ENCODE assay signal across 8 mouse cellular contexts in the genomic region with DNA sequence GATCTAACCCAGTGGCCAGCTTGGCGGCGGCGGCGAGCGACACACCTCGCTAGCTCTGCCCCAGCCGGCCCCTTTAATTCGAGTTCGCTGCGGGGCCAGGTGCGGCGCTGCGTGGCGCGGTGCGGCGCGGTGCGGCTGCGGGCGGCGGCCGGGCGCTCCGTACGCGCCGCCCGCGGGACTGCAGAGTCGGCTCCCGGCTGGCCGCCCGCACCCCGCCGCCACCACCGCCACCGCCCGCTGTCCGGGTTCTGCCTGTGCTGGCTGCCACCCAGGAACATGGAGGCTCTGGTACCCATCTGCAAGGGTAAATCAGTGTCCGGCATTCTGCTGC. TPM values are rescaled to one million over a fixed set of nuclear protein-coding genes. Genes with fewer than 3 reads are reported as not detected.
DNase-seq lines count a peak whose midpoint lies in the region; ATAC-seq and TF ChIP-seq lines count a peak whose summit lies in the region.

No protein-coding gene starts in this region.

- DNase-seq in kidney, adult 18-20 months: peak; percentile 20
- DNase-seq in kidney, postnatal 25 days: no peak
- DNase-seq in cerebellum, postnatal 10 days: peak; percentile 78 to 87
- DNase-seq in hindbrain, embryonic 11.5 days (ENCODE audit: low spot score): no peak
- no peak for DNase-seq in liver, embryonic 13.5 days
- DNase-seq in ovary, postnatal 36 days (ENCODE audit: low spot score): no peak
- DNase-seq in embryo, embryonic 10.5 days (ENCODE audit: low spot score): no peak

- peaks cover 92% of the 10 kb centered on the region for H3K27me3 ChIP-seq in E14TG2a.4 (ENCODE audit: insufficient read depth, low read length)
- peaks cover 24% of the 10 kb centered on the region for H3K27me3 ChIP-seq in hindbrain, embryonic 11.5 days (ENCODE audit: control insufficient read depth, insufficient read depth, low read length)
- peaks cover 54% of the 10 kb centered on the region for H3K27me3 ChIP-seq in liver, embryonic 13.5 days

- no peaks in the 10 kb centered on the region for H3K9me3 ChIP-seq in E14TG2a.4 (ENCODE audit: low read length)
- no peaks in the 10 kb centered on the region for H3K9me3 ChIP-seq in hindbrain, embryonic 11.5 days (ENCODE audit: control insufficient read depth, low read length)
- H3K9me3 ChIP-seq in liver, embryonic 13.5 days (replicated peaks): no peaks in the 10 kb centered on the region

- H3K27ac ChIP-seq in hindbrain, embryonic 11.5 days (ENCODE audit: low read depth, low read length): no peak overlapping the region
- no peak overlapping the region for H3K27ac ChIP-seq in liver, embryonic 13.5 days

- peaks cover 27% of the 10 kb centered on the region for H3K4me1 ChIP-seq in E14TG2a.4 (replicated peaks; ENCODE audit: low read depth, low read length)
- peaks cover 3% of the 10 kb centered on the region for H3K4me1 ChIP-seq in hindbrain, embryonic 11.5 days (replicated peaks; ENCODE audit: control insufficient read depth, insufficient read depth, low read length)
- no peaks in the 10 kb centered on the region for H3K4me1 ChIP-seq in liver, embryonic 13.5 days (replicated peaks)

- H3K4me2 ChIP-seq in hindbrain, embryonic 11.5 days (replicated peaks; ENCODE audit: low read depth, low read length): peak overlapping the region; percentile 95
- H3K4me2 ChIP-seq in liver, embryonic 13.5 days: peak overlapping the region; percentile 48

- no peak for TF ChIP-seq CTCF in E14TG2a.4 (conservative IDR thresholded peaks at IDR 0.05; ENCODE audit: low read length)

- WGBS in hindbrain, embryonic 11.5 days: under 1% methylated on average over 41 of the region's 41 CpGs
- WGBS in liver, embryonic 13.5 days (ENCODE audit: insufficient replicate concordance): 1% methylated on average over 41 of the region's 41 CpGs

- H3K4me3 ChIP-seq in E14TG2a.4 (replicated peaks; ENCODE audit: low read length): peak overlapping the region; percentile 76
- H3K4me3 ChIP-seq in hindbrain, embryonic 11.5 days (ENCODE audit: low read depth, low read length): peak overlapping the region; percentile 60
- H3K4me3 ChIP-seq in liver, embryonic 13.5 days (replicated peaks): peak overlapping the region; percentile 36

- peak; percentile 71 for ATAC-seq in hindbrain, embryonic 11.5 days (ENCODE audit: low FRiP score)
- ATAC-seq in liver, embryonic 13.5 days (ENCODE audit: low read depth): no peak

- peak overlapping the region; percentile 65 for H3K9ac ChIP-seq in hindbrain, embryonic 11.5 days (ENCODE audit: low read depth, low read length)
- no peak overlapping the region for H3K9ac ChIP-seq in liver, embryonic 13.5 days

- no peaks in the 10 kb centered on the region for H3K36me3 ChIP-seq in E14TG2a.4 (ENCODE audit: insufficient read depth, low read length)
- H3K36me3 ChIP-seq in hindbrain, embryonic 11.5 days (ENCODE audit: control insufficient read depth, insufficient read depth, low read length): no peaks in the 10 kb centered on the region
- H3K36me3 ChIP-seq in liver, embryonic 13.5 days: no peaks in the 10 kb centered on the region

RNA-seq across cellular contexts. Expression of gene Kcna2, which starts 0.5 kb away (rescaled TPM):
- 0.21 and 0.32 TPM in 2 replicates for polyA plus RNA-seq in hindbrain, embryonic 11.5 days (2014; fragmentation: Nextera tagmentation; extraction: Ambion mirVana)
- 0.03 and 0.05 TPM in 2 replicates for polyA plus RNA-seq in liver, embryonic 13.5 days (2015; fragmentation: Nextera tagmentation; extraction: Ambion mirVana)

Comparison
In these comparisons a context has a peak if more than half of its experiments do, and no peak if none do; other contexts are left out.
1. DNase-seq: peak in kidney, adult 18-20 months (single experiment) and cerebellum, postnatal 10 days (2 of 2); none in kidney, postnatal 25 days (0 of 2), hindbrain, embryonic 11.5 days (single experiment), liver, embryonic 13.5 days (single experiment), ovary, postnatal 36 days (single experiment) and embryo, embryonic 10.5 days (single experiment).
2. Peak in every context shown above with its lines, with median percentiles within 50 percentile points of each other: H3K4me3 ChIP-seq.